Mouse (Mus musculus) forebrain, embryonic 11.5 days (tissue): ENCODE data around the gene Scn1b. TPM values are rescaled to one million over a fixed set of nuclear protein-coding genes. Genes with fewer than 3 reads are reported as not detected.

ENCODE experiments used
- ATAC-seq: fragments of 200-750 bp; cut with Nextera tagmentation; replicated peaks from 2 replicates; pipeline ENCODE4 v1.8.0; 2017; ENCODE audit warnings: moderate TSS enrichment; ENCODE audit not compliant: low FRiP score
- DNase-seq: peaks from one replicate; pipeline ENCODE4 v3.0.0-alpha.2; 2017; ENCODE audit warnings: low spot score
- H3K27ac ChIP-seq: fragments of 300-500 bp; sonication (generic); 2 replicates; pipeline ENCODE4 v1.5.1; 2014; ENCODE audit warnings: low read depth, low read length
- H3K27me3 ChIP-seq: fragments of 300-500 bp; sonication (generic); 2 replicates; pipeline ENCODE4 v1.6.1; 2014; ENCODE audit warnings: mild to moderate bottlenecking, low read length, mixed read lengths; ENCODE audit not compliant: control insufficient read depth, insufficient read depth
- H3K36me3 ChIP-seq: fragments of 300-500 bp; sonication (generic); 2 replicates; pipeline ENCODE4 v1.6.1; 2014; ENCODE audit warnings: mild to moderate bottlenecking, low read length, moderate library complexity, mixed read lengths; ENCODE audit not compliant: control insufficient read depth, insufficient read depth
- H3K4me1 ChIP-seq: fragments of 300-500 bp; sonication (generic); replicated peaks from 2 replicates; pipeline ENCODE4 v1.6.1; 2014; ENCODE audit warnings: low read length, mixed read lengths; ENCODE audit not compliant: control insufficient read depth, insufficient read depth
- H3K4me2 ChIP-seq: fragments of 300-500 bp; sonication (generic); 2 replicates; pipeline ENCODE4 v1.6.1; 2014; ENCODE audit warnings: low read depth, mild to moderate bottlenecking, low read length, moderate library complexity, mixed read lengths; ENCODE audit not compliant: severe bottlenecking
- H3K4me3 ChIP-seq: fragments of 300-500 bp; sonication (generic); 2 replicates; pipeline ENCODE4 v1.5.1; 2014; ENCODE audit warnings: low read depth, low read length
- H3K9ac ChIP-seq: fragments of 300-500 bp; sonication (generic); 2 replicates; pipeline ENCODE4 v1.6.1; 2014; ENCODE audit warnings: low read length
- H3K9me3 ChIP-seq: fragments of 300-500 bp; sonication (generic); 2 replicates; pipeline ENCODE4 v1.6.1; 2016; ENCODE audit warnings: low read length, mixed read lengths; ENCODE audit not compliant: control insufficient read depth
- WGBS: fragments of 180-500 bp; shearing (Covaris S2); extraction: QIAGEN DNeasy Blood & Tissue Kit; methylation state at CpG from one replicate; pipeline ENCODE4 v1.1.7; 2014; 5-methylcytosine and 5-hydroxymethylcytosine counted together
- polyA plus RNA-seq: library from polyadenylated mRNA; unstranded; fragments of >200 nt; fragmentation: Nextera tagmentation; extraction: Ambion mirVana; gene quantifications from 2 replicates; pipeline ENCODE4 v1.2.1, GENCODE M21; 2014

Scn1b gene
- polyA plus RNA-seq, 1 experiment from 2014 or later: 0.84 TPM

DNA sequence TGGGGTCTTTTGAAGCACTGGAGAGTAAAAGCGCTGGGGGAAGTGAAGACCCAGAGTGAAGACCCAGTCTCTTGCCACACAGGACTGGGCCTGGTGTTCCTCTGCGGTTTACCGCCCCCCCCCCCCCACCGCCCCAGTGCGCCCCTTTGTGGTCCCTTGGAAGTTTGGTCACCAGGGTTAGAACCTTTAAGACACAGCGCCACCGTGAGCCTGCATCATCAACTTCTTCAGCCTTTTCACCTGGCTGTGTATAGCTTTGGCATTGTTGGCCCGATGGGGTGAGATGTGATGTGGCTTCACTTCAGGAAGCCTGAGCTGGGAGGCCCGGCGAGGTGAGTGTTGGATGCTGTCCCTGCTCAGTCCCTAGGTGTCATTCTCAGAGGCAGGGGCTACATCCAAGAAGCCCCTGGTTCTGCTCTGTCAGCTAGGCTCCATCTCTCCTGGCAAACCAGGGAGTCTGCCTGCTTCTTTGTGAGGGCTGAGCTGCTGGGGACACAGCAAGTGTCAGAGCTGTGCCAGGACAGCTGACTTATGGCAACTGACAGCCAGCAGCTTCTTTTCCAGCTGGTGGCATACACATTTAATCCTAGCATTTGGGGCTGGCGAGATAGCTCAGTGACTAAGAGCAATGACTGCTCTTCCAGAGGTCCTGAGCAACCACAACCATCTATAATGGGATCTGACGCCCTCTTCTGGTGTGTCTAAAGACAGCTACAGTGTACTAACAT lies 31.9 kb downstream of the Scn1b start:
- Histone ChIP-seq H3K4me2 (no peak overlapping the region), H3K4me1 (no peaks in the 10 kb centered on the region)

GRCm38 (mm10) chr7:31089721-31090120 lies 37.1 kb downstream of the Scn1b start:
- Histone ChIP-seq H3K4me2 (no peak overlapping the region), H3K9ac (no peak overlapping the region), H3K4me1 (0 out of 2 replicates have a peak, but pooled peaks cover 3% of the 10 kb centered on the region), H3K27ac (no peak overlapping the region), H3K9me3 (no peaks in the 10 kb centered on the region), H3K4me3 (no peak overlapping the region), H3K36me3 (no peaks in the 10 kb centered on the region), H3K27me3 (no peaks in the 10 kb centered on the region)
- 98% methylated on average over 2 of the region's 2 CpGs for WGBS
- no peak for ATAC-seq
- DNase-seq: no peak

More for the DNA sequence above, 31.9 kb downstream of the Scn1b start:
- no peaks in the 10 kb centered on the region for H3K36me3 ChIP-seq
- DNase-seq: no peak
- H3K9me3 ChIP-seq: no peaks in the 10 kb centered on the region
- ATAC-seq: no peak
- H3K27me3 ChIP-seq: no peaks in the 10 kb centered on the region
- 25% methylated on average over 12 of the region's 12 CpGs for WGBS
- H3K27ac ChIP-seq: no peak overlapping the region
- H3K4me3 ChIP-seq: no peak overlapping the region
- no peak overlapping the region for H3K9ac ChIP-seq

DNA sequence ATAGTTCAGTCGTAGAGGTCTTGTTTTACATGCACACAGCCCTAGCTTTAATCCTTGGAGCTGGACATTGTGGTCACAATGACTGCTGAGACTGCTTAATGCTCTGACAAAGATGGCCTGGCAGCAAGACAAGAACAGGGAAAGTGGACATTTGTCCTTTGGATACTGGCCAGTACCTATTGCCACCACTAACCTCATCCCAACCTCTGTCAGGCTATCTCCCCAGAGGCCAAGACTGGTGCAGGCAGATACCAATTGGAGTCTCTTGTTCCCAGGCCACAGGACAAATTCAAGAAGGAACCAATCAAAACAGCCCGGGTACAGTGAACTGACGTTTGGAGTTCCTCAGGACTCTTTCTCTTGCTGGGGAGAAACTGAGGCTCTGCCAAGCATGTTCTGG lies 38.6 kb downstream of the Scn1b start:
- 60% methylated on average over 3 of the region's 3 CpGs for WGBS
- Histone ChIP-seq H3K4me3 (no peak overlapping the region), H3K27ac (no peak overlapping the region), H3K4me2 (no peak overlapping the region), H3K9ac (no peak overlapping the region), H3K36me3 (no peaks in the 10 kb centered on the region), H3K4me1 (0 out of 2 replicates have a peak, but pooled peaks cover 3% of the 10 kb centered on the region), H3K27me3 (no peaks in the 10 kb centered on the region), H3K9me3 (no peaks in the 10 kb centered on the region)
- ATAC-seq: no peak
- DNase-seq: no peak

GRCm38 (mm10) chr7:31087262-31087661 lies 39.5 kb downstream of the Scn1b start:
- Histone ChIP-seq H3K27me3 (no peaks in the 10 kb centered on the region), H3K27ac (no peak overlapping the region), H3K36me3 (no peaks in the 10 kb centered on the region), H3K4me3 (no peak overlapping the region), H3K4me1 (0 out of 2 replicates have a peak, but pooled peaks cover 3% of the 10 kb centered on the region), H3K9ac (no peak overlapping the region), H3K4me2 (no peak overlapping the region), H3K9me3 (no peaks in the 10 kb centered on the region)
- DNase-seq (no peak), ATAC-seq (no peak)
- 84% methylated on average over 2 of the region's 2 CpGs for WGBS

- ATAC-seq (no peak), DNase-seq (no peak)
- Histone ChIP-seq H3K4me2 (no peak overlapping the region), H3K4me1 (0 out of 2 replicates have a peak, but pooled peaks cover 3% of the 10 kb centered on the region), H3K4me3 (no peak overlapping the region), H3K27me3 (no peaks in the 10 kb centered on the region), H3K9me3 (no peaks in the 10 kb centered on the region), H3K27ac (no peak overlapping the region), H3K9ac (no peak overlapping the region), H3K36me3 (no peaks in the 10 kb centered on the region)
- 93% methylated on average over 9 of the region's 9 CpGs for WGBS
Observed at GRCm38 (mm10) chr7:31086175-31086755, 40.5 kb downstream of the Scn1b start.

DNA sequence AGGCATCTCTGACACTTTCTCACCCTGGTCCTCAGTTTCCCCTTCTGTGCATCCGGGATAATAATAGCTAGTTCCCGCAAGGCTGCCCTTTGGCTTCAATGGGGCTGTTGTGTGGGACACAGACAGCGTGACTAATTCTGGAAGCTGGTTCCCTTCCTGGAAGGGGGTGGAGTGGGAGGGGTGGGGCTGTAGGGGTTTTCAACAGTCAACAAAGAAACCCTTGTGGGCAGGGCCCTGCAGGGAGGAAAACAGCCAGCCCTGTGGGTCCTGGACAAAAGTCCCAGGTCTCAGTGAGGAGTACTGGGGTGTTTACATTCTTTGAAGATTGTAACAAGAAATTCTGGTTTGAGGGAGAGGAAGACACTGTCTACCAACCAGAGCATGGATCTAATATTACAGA lies 41.6 kb downstream of the Scn1b start:
- no peaks in the 10 kb centered on the region for H3K27me3 ChIP-seq
- H3K4me3 ChIP-seq: no peak overlapping the region
- no peak overlapping the region for H3K4me2 ChIP-seq
- H3K9me3 ChIP-seq: no peaks in the 10 kb centered on the region
- H3K27ac ChIP-seq: no peak overlapping the region
- H3K9ac ChIP-seq: no peak overlapping the region
- H3K36me3 ChIP-seq: no peaks in the 10 kb centered on the region
- ATAC-seq: 0 out of 2 replicates have a peak, but pooled peaks have one; percentile 27
- no peak for DNase-seq
- 24% methylated on average over 3 of the region's 3 CpGs for WGBS
- H3K4me1 ChIP-seq: 0 out of 2 replicates have a peak, but pooled peaks cover 3% of the 10 kb centered on the region

DNA sequence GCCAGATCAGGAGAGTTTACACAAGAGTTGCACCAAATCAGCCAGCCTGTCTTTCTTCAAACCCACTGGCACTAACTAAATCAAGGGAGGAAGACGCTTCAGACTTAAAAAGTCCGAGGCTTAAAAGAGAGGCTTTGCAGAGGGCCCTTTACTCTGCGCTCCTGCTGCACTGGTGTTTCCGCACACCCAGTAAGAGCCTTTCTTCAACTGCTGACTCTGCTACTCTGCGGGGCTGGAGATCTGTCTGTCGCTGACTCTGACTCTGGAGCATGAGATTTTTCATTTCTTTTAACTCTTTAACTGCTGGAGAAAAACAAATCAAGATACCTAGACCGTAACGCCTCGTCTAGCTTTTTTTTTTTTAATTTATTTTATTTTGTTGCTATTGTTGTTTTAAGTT lies 42.7 kb downstream of the Scn1b start:
- Histone ChIP-seq H3K4me3 (no peak overlapping the region), H3K4me2 (no peak overlapping the region), H3K27me3 (no peaks in the 10 kb centered on the region), H3K4me1 (0 out of 2 replicates have a peak, but pooled peaks cover 3% of the 10 kb centered on the region), H3K27ac (no peak overlapping the region), H3K9me3 (no peaks in the 10 kb centered on the region), H3K36me3 (no peaks in the 10 kb centered on the region), H3K9ac (no peak overlapping the region)
- no peak for ATAC-seq
- 57% methylated on average over 9 of the region's 9 CpGs for WGBS
- no peak for DNase-seq

- H3K36me3 ChIP-seq: no peaks in the 10 kb centered on the region
- no peak overlapping the region for H3K27ac ChIP-seq
- H3K9ac ChIP-seq: no peak overlapping the region
- 61% methylated on average over 14 of the region's 14 CpGs for WGBS
- no peaks in the 10 kb centered on the region for H3K9me3 ChIP-seq
- H3K27me3 ChIP-seq: no peaks in the 10 kb centered on the region
- no peak overlapping the region for H3K4me3 ChIP-seq
- DNase-seq (no peak), ATAC-seq (no peak)
- H3K4me2 ChIP-seq: no peak overlapping the region
- 0 out of 2 replicates have a peak, but pooled peaks cover 3% of the 10 kb centered on the region for H3K4me1 ChIP-seq
Observed at GRCm38 (mm10) chr7:31082831-31083588, 43.8 kb downstream of the Scn1b start.
